Mouse (Mus musculus): ENCODE results near the gene Bloc1s5. TPM values are rescaled to one million over a fixed set of nuclear protein-coding genes. Genes with fewer than 3 reads are reported as not detected.

Bloc1s5 gene
- polyA plus RNA-seq, 1 experiment from 2014 or later = 20.3 TPM

- Histone ChIP-seq H3K4me2 (no peak overlapping the region), H3K4me3 (ENCODE audit: low read depth, low read length) (no peak overlapping the region), H3K27me3 (replicated peaks; ENCODE audit: control insufficient read depth, insufficient read depth, low read length) (no peaks in the 10 kb centered on the region), H3K36me3 (ENCODE audit: control insufficient read depth, insufficient read depth, low read length) (no peaks in the 10 kb centered on the region), H3K9ac (ENCODE audit: low read depth, low read length) (no peak overlapping the region), H3K27ac (ENCODE audit: low read depth, low read length) (no peak overlapping the region), H3K4me1 (replicated peaks; ENCODE audit: control insufficient read depth, insufficient read depth, low read length) (no peaks in the 10 kb centered on the region), H3K9me3 (ENCODE audit: control insufficient read depth, low read length) (no peaks in the 10 kb centered on the region)
- DNase-seq (ENCODE audit: low spot score) (no peak), ATAC-seq (replicated peaks; ENCODE audit: low FRiP score) (no peak)
- WGBS = 80% methylated on average over 8 of the region's 8 CpGs
Observed at GRCm38 (mm10) chr13:38544769-38545445, 90.0 kb downstream of the Bloc1s5 start.

DNA sequence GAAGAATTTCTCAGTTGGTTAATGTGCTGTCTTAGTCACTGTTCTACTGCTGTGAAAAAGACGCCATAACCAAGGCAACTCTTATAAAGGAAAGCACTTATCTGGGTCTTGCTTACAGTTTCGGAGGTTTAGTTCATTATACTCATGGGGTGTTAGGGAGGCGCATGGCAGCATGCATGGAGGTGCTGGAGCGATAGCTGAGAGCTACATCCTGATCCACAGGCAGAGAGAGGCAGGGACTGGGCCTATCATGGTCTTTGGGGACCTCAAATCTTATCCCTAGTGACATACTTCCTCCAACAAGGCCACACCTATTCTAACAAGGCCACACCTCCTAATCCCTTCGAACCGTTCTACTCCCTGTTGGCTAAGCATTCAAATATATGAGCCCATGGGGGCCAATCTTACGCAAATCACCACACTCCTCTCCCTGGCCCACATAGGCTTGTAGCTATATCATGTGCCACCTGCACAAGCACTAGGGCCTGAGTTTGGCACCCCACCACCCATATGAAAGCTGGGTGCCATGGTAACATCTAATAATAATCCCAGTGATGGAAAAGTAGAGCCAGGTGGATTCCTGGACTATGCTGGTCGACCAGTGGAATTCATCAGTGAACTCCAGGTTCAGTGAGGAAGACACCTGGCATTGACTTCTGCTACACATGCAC is 91.3 kb downstream of the Bloc1s5 start:
- ATAC-seq (replicated peaks; ENCODE audit: low FRiP score) (no peak), DNase-seq (ENCODE audit: low spot score) (no peak)
- no peaks in the 10 kb centered on the region for H3K9me3 ChIP-seq (ENCODE audit: control insufficient read depth, low read length)
- WGBS = 75% methylated on average over 8 of the region's 8 CpGs
- H3K4me1 ChIP-seq (replicated peaks; ENCODE audit: control insufficient read depth, insufficient read depth, low read length) = no peaks in the 10 kb centered on the region
- no peak overlapping the region for H3K9ac ChIP-seq (ENCODE audit: low read depth, low read length)
- H3K4me3 ChIP-seq (ENCODE audit: low read depth, low read length) = no peak overlapping the region
- no peaks in the 10 kb centered on the region for H3K27me3 ChIP-seq (replicated peaks; ENCODE audit: control insufficient read depth, insufficient read depth, low read length)
- H3K4me2 ChIP-seq = no peak overlapping the region
- H3K36me3 ChIP-seq (ENCODE audit: control insufficient read depth, insufficient read depth, low read length) = no peaks in the 10 kb centered on the region
- no peak overlapping the region for H3K27ac ChIP-seq (ENCODE audit: low read depth, low read length)

Other genes starting within 250 kb of the Bloc1s5 start
- gene Txndc5, start 106.3 kb downstream of the Bloc1s5 start, polyA plus RNA-seq (2014; fragmentation: Nextera tagmentation; extraction: Ambion mirVana) = 158 and 171 TPM in 2 replicates
- 112 and 117 TPM in 2 replicates for gene Eef1e1, start 23.9 kb upstream of the Bloc1s5 start, polyA plus RNA-seq (2014; fragmentation: Nextera tagmentation; extraction: Ambion mirVana)